Mouse (Mus musculus) stomach, embryonic 16.5 days (tissue): ENCODE data around the gene Dnajb13. TPM values are rescaled to one million over a fixed set of nuclear protein-coding genes. Genes with fewer than 3 reads are reported as not detected.

ENCODE experiments used
- ATAC-seq: fragments of 200-750 bp; cut with Nextera tagmentation; 2 replicates; pipeline ENCODE4 v1.8.0; 2017; ENCODE audit warnings: moderate number of reproducible peaks, moderate TSS enrichment; ENCODE audit not compliant: insufficient read depth, low FRiP score
- H3K27ac ChIP-seq: fragments of 300-500 bp; sonication (generic); 2 replicates; pipeline ENCODE4 v1.5.1; 2014; ENCODE audit warnings: low read length
- H3K27me3 ChIP-seq: fragments of 300-500 bp; sonication (generic); 2 replicates; pipeline ENCODE4 v1.6.1; 2014; ENCODE audit warnings: low read length, control low read depth, mixed read lengths; ENCODE audit not compliant: control insufficient read depth, insufficient read depth
- H3K36me3 ChIP-seq: fragments of 300-500 bp; sonication (generic); 2 replicates; pipeline ENCODE4 v1.6.1; 2014; ENCODE audit warnings: low read length; ENCODE audit not compliant: control insufficient read depth, insufficient read depth
- H3K4me1 ChIP-seq: fragments of 300-500 bp; sonication (generic); 2 replicates; pipeline ENCODE4 v1.6.1; 2014; ENCODE audit warnings: low read length, control low read depth, mixed read lengths; ENCODE audit not compliant: control insufficient read depth, insufficient read depth
- H3K4me2 ChIP-seq: fragments of 300-500 bp; sonication (generic); 2 replicates; pipeline ENCODE4 v1.6.1; 2014; ENCODE audit warnings: low read depth, low read length, mixed read lengths
- H3K4me3 ChIP-seq: fragments of 300-500 bp; sonication (generic); replicated peaks from 2 replicates; pipeline ENCODE4 v1.5.1; 2014; ENCODE audit warnings: mild to moderate bottlenecking, low read length
- H3K9ac ChIP-seq: fragments of 300-500 bp; sonication (generic); 2 replicates; pipeline ENCODE4 v1.6.1; 2014; ENCODE audit warnings: low read length
- H3K9me3 ChIP-seq: fragments of 300-500 bp; sonication (generic); replicated peaks from 2 replicates; pipeline ENCODE4 v1.6.1; 2016; ENCODE audit warnings: low read length, control low read depth; ENCODE audit not compliant: control insufficient read depth
- WGBS: fragments of 180-500 bp; shearing (Covaris S2); extraction: QIAGEN DNeasy Blood & Tissue Kit; methylation state at CpG from one replicate; pipeline ENCODE4 v1.1.7; 2014; 5-methylcytosine and 5-hydroxymethylcytosine counted together
- polyA plus RNA-seq: library from polyadenylated mRNA; unstranded; fragments of >200 nt; fragmentation: Nextera tagmentation; extraction: Ambion mirVana; gene quantifications from 2 replicates; pipeline ENCODE4 v1.2.1, GENCODE M21; 2015

Dnajb13 gene
- polyA plus RNA-seq = 0.99 and 1.0 TPM in 2 replicates

GRCm38 (mm10) chr7:100514573-100514972 lies at the start of gene Dnajb13:
TSS of gene Dnajb13 (minus strand) at chr7:100514960.
- H3K27ac ChIP-seq = no peak within 1 kb of the TSS
- no peaks in the 10 kb centered on the region for H3K36me3 ChIP-seq
- H3K4me1 ChIP-seq = no peaks in the 10 kb centered on the region
- no peaks in the 10 kb centered on the region for H3K9me3 ChIP-seq
- no peak within 1 kb of the TSS for H3K9ac ChIP-seq
- H3K27me3 ChIP-seq = no peaks in the 10 kb centered on the region
- H3K4me3 ChIP-seq = no peak within 1 kb of the TSS
- peak within 1 kb of the TSS; percentile 8; the same call in 1 of the 2 replicates for H3K4me2 ChIP-seq
- ATAC-seq = no peak
- WGBS = 46% methylated on average over 11 of the region's 11 CpGs

GRCm38 (mm10) chr7:100561861-100562587 lies 47.3 kb upstream of the Dnajb13 start:
- Histone ChIP-seq H3K36me3 (peaks cover 7% of the 10 kb centered on the region), H3K4me2 (no peak overlapping the region), H3K9ac (no peak overlapping the region), H3K27me3 (no peaks in the 10 kb centered on the region), H3K27ac (no peak overlapping the region), H3K4me3 (no peak overlapping the region), H3K9me3 (no peaks in the 10 kb centered on the region), H3K4me1 (no peaks in the 10 kb centered on the region)
- ATAC-seq = no peak
- WGBS = 81% methylated on average over 11 of the region's 11 CpGs

GRCm38 (mm10) chr7:100559331-100559730 lies 44.6 kb upstream of the Dnajb13 start:
- no peaks in the 10 kb centered on the region for H3K9me3 ChIP-seq
- WGBS = 78% methylated on average over 4 of the region's 4 CpGs
- peaks cover 7% of the 10 kb centered on the region for H3K36me3 ChIP-seq
- no peak overlapping the region for H3K4me2 ChIP-seq
- no peak overlapping the region for H3K27ac ChIP-seq
- ATAC-seq = no peak
- H3K4me1 ChIP-seq = peaks cover 3% of the 10 kb centered on the region; the same call in 1 of the 2 replicates
- no peaks in the 10 kb centered on the region for H3K27me3 ChIP-seq
- H3K4me3 ChIP-seq = no peak overlapping the region
- H3K9ac ChIP-seq = no peak overlapping the region

DNA sequence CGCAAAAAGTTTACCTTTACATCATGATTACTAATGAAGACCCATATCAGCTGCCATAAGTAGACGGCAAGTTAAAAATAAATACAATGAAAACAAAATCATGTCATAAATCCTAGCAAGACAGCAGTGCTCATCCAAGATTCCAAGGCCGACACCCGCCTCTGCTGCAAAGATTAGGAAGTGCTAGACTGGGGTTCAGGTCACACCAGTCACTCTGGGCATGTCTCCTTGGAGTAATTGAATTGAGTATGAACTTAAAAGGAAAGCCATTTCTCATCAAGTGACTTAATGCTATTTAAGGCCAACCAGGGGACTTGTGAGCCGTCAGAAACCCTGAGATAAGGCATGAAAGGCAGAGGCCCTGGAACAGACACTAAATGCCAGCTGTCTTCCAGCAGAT lies 42.5 kb upstream of the Dnajb13 start:
- WGBS = 67% methylated on average over 5 of the region's 5 CpGs
- no peak for ATAC-seq

GRCm38 (mm10) chr7:100555431-100555951 lies 40.7 kb upstream of the Dnajb13 start:
- 35% methylated on average over 13 of the region's 13 CpGs for WGBS
- Histone ChIP-seq H3K4me2 (peak overlapping the region; percentile 28), H3K9me3 (no peaks in the 10 kb centered on the region), H3K27ac (peak overlapping the region; percentile 85), H3K4me1 (peaks cover 3% of the 10 kb centered on the region; the same call in 1 of the 2 replicates), H3K36me3 (no peaks in the 10 kb centered on the region), H3K27me3 (no peaks in the 10 kb centered on the region), H3K9ac (no peak overlapping the region; the same call in 1 of the 2 replicates), H3K4me3 (no peak overlapping the region)
- ATAC-seq = peak; percentile 62; the same call in 1 of the 2 replicates

More for the DNA sequence above, 42.5 kb upstream of the Dnajb13 start:
- Histone ChIP-seq H3K4me3 (no peak overlapping the region), H3K4me2 (no peak overlapping the region), H3K27ac (no peak overlapping the region), H3K36me3 (peaks cover 7% of the 10 kb centered on the region), H3K4me1 (peaks cover 3% of the 10 kb centered on the region; the same call in 1 of the 2 replicates), H3K9ac (no peak overlapping the region), H3K27me3 (no peaks in the 10 kb centered on the region), H3K9me3 (no peaks in the 10 kb centered on the region)

DNA sequence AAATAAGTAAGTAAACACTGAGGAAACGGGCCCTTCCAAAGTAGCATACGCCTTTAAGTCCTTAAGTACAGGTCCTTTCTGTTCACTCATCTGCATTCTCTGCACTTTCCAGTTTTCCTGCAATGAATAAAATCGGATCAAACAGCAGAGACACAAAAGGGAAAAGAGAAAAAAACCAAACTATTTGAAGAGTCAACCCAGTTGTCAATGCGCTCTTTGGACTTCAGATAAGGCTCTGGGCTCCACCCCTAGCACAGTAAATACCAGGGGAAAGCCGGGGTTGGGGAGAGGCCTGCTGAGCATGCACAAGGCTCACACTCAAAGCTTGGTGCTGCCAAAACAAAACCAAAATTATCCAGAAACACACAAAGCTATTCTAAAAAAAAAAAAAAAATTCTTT lies 40.2 kb upstream of the Dnajb13 start:
- 0 out of 2 replicates have a peak overlapping the region, but pooled peaks have one; percentile 28 for H3K4me2 ChIP-seq
- H3K36me3 ChIP-seq = no peaks in the 10 kb centered on the region
- H3K27ac ChIP-seq = peak overlapping the region; percentile 85
- ATAC-seq = peak; percentile 73; the same call in 1 of the 2 replicates
- H3K9ac ChIP-seq = no peak overlapping the region
- 45% methylated on average over 5 of the region's 5 CpGs for WGBS
- no peak overlapping the region for H3K4me3 ChIP-seq
- H3K4me1 ChIP-seq = peaks cover 3% of the 10 kb centered on the region; the same call in 1 of the 2 replicates
- H3K27me3 ChIP-seq = no peaks in the 10 kb centered on the region
- H3K9me3 ChIP-seq = no peaks in the 10 kb centered on the region

GRCm38 (mm10) chr7:100550338-100551007 lies 35.7 kb upstream of the Dnajb13 start:
- Histone ChIP-seq H3K9ac (no peak overlapping the region), H3K4me1 (peaks cover 3% of the 10 kb centered on the region; the same call in 1 of the 2 replicates), H3K9me3 (no peaks in the 10 kb centered on the region), H3K27me3 (no peaks in the 10 kb centered on the region), H3K36me3 (no peaks in the 10 kb centered on the region), H3K4me3 (no peak overlapping the region), H3K4me2 (no peak overlapping the region), H3K27ac (no peak overlapping the region)
- 49% methylated on average over 5 of the region's 5 CpGs for WGBS
- no peak for ATAC-seq

DNA sequence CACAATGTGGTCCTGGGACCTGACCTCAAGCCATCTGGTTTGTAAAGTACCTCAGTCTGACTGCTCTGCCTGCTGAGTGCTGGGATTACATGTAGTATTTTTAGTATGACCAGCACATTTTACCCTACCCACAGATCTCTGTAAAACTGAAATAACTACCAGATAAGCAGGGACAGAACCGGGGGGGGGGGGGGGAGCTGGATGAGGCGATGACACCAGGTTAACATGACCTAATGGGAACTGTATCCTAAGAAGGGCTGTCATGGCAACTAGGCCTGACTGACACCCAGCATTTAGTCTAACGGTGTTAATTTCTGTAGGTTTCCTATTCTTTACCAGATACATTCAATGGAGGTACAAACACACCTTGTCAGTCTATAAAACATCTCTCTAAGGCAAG lies 35.0 kb upstream of the Dnajb13 start:
- Histone ChIP-seq H3K9ac (no peak overlapping the region), H3K27ac (no peak overlapping the region), H3K4me1 (0 out of 2 replicates have a peak, but pooled peaks cover 3% of the 10 kb centered on the region), H3K36me3 (no peaks in the 10 kb centered on the region), H3K4me3 (no peak overlapping the region), H3K4me2 (no peak overlapping the region), H3K27me3 (no peaks in the 10 kb centered on the region), H3K9me3 (no peaks in the 10 kb centered on the region)
- WGBS = 88% methylated on average over 3 of the region's 3 CpGs
- ATAC-seq = no peak

- no peak for ATAC-seq
- H3K27ac ChIP-seq = no peak overlapping the region
- 72% methylated on average over 4 of the region's 4 CpGs for WGBS
- no peaks in the 10 kb centered on the region for H3K27me3 ChIP-seq
- no peak overlapping the region for H3K9ac ChIP-seq
- no peak overlapping the region for H3K4me3 ChIP-seq
- no peaks in the 10 kb centered on the region for H3K4me1 ChIP-seq
- no peaks in the 10 kb centered on the region for H3K36me3 ChIP-seq
- no peak overlapping the region for H3K4me2 ChIP-seq
- no peaks in the 10 kb centered on the region for H3K9me3 ChIP-seq
Observed at GRCm38 (mm10) chr7:100547631-100548030, 32.9 kb upstream of the Dnajb13 start.
